Mouse (Mus musculus): Measurements from ENCODE around the gene Sugp2. TPM values are rescaled to one million over a fixed set of nuclear protein-coding genes. Genes with fewer than 3 reads are reported as not detected.

The Sugp2 gene
- polyA plus RNA-seq, 1 experiment = 31.6 TPM

DNA sequence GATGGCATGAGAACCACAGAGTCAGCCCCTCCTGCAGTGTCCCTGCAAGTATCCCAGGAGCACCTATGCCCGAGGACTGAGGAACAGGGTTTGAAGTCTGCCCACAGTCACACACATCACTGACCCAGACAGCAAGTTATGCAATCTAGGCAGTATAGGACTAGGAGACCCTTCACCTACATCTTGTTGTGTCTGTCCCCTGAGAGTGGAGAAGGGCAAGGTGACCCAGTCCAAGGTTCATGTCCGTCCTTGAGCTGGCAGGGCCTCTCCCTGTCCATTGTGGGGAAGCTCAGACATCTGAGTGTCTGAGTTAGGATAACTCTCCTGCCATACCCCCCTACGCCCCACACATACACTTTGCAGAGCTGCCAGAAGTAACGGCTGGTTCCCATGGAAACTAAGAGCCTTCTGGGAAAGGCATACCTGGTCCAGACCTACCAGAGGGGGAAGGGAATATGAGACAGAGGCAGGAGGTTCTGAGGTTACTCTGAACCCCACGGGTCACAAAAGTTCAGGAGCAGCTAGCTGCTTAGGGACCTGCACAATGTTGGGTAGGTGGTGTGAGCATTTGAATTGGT is 14.8 kb upstream of the Sugp2 start:
- H3K9me3 ChIP-seq = no peaks in the 10 kb centered on the region
- no peak overlapping the region for H3K4me3 ChIP-seq (replicated peaks)

DNA sequence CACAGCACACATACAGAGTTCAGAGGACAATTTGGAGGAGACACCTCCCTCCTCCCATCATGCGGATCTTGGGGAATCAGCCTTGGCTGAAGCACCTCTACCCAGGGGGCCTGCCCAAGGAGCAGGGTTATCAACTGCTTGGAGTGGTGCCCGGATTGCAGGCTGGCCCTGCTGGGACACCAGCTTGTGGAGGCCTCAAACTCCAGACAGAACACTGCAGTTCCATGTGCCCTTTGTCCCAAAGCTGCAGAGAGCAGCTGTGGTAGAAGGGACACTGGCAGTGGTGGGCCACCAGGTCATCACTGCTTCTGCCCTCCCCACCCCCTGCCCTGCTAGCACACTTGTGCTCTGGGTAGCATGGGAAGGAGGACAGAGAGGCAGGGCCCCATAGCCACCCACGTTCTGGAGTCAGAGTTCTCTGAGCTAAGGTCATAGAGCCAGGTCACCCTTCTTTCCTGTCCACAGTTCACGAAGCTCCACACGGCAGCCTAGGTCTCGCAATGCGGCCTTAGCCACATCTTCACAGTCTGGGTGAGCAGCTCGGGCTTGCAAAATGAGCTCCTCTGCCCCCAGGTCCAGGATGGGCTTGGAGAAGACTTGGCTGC is 13.7 kb upstream of the Sugp2 start:
- peaks cover 62% of the 10 kb centered on the region for H3K36me3 ChIP-seq (replicated peaks; ENCODE audit: low read length)
- TF ChIP-seq GATA1 (IDR thresholded peaks at IDR 0.05; ENCODE audit: borderline replicate concordance, low read length) (no peak), FLI1 (IDR thresholded peaks at IDR 0.05; ENCODE audit: low read length) (no peak)
- peaks cover 3% of the 10 kb centered on the region for H3K27me3 ChIP-seq (replicated peaks)
- no peak overlapping the region for H3K4me3 ChIP-seq (replicated peaks)
- H3K9me3 ChIP-seq = no peaks in the 10 kb centered on the region
- peaks cover 47% of the 10 kb centered on the region for H3K4me1 ChIP-seq

More for the DNA sequence above, 14.8 kb upstream of the Sugp2 start:
- H3K27me3 ChIP-seq (replicated peaks) = peaks cover 3% of the 10 kb centered on the region
- H3K4me1 ChIP-seq = peaks cover 54% of the 10 kb centered on the region
- H3K36me3 ChIP-seq (replicated peaks; ENCODE audit: low read length) = peaks cover 51% of the 10 kb centered on the region
- TF ChIP-seq FLI1 (IDR thresholded peaks at IDR 0.05; ENCODE audit: low read length) (no peak), GATA1 (IDR thresholded peaks at IDR 0.05; ENCODE audit: borderline replicate concordance, low read length) (no peak)

DNA sequence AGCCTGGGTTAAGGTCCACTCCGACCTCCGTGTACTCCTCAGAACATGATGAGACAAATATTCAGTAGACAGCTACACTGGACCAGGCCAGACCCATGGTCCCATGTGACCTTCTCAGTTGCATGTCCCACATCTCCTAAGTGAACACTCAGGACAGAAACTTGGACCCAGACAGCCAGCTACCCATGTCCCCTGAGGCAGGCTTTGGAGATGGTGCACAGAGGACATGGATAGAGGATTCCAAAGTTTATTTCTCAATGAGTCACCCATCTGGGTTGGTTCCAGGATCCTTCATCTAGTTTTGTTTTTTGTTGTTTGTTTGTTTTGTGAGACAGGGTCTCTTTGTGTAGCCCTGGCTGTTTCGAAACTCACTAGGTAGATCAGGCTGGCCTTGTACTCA is 13.1 kb upstream of the Sugp2 start:
- Histone ChIP-seq H3K9me3 (no peaks in the 10 kb centered on the region), H3K27me3 (replicated peaks) (peaks cover 3% of the 10 kb centered on the region), H3K4me1 (peaks cover 42% of the 10 kb centered on the region), H3K36me3 (replicated peaks; ENCODE audit: low read length) (peaks cover 68% of the 10 kb centered on the region), H3K4me3 (replicated peaks) (no peak overlapping the region)
- TF ChIP-seq FLI1 (IDR thresholded peaks at IDR 0.05; ENCODE audit: low read length) = no peak
- no peak for TF ChIP-seq GATA1 (IDR thresholded peaks at IDR 0.05; ENCODE audit: borderline replicate concordance, low read length)

DNA sequence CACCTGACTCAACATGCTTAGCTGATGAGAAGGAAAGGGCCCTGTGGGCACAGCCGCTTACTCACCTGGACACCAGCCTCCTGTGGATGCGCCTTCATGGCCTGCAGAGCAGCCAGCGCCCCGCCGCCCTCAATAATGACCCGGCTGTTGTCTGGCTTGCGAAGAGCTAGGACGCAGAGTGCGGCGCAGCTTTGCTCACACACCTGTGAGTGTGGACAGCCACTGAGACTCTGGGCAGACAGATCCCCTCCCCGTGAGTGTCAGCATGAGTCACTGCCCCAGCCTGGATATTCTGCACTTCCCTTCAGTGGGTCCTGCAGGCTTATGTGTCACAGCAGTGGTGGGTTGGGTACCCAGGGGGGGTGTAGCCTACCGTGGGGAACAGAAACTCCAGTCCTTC is 12.0 kb upstream of the Sugp2 start:
- peaks cover 72% of the 10 kb centered on the region for H3K36me3 ChIP-seq (replicated peaks; ENCODE audit: low read length)
- TF ChIP-seq GATA1 (IDR thresholded peaks at IDR 0.05; ENCODE audit: borderline replicate concordance, low read length) (no peak), FLI1 (IDR thresholded peaks at IDR 0.05; ENCODE audit: low read length) (no peak)

DNA sequence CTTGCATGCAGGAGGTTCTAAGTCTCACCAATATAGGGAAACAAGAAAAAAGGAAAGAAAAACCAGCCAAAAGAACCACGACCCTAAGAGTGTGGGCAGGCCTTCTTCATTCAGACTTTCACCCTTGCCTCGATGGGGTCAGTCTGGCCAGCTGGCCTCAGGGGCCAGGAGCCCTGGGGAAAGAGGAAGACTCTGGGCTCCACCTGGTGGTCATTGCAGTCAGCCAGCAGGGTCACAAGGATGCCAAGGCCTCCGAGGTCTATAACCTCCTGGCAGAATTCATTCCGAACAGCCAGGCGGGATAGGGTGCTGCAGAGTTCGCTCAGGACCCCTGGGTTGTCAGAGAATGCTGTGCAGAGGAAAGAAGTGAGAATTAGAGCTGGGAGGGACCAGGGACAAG is 10.7 kb upstream of the Sugp2 start:
- TF ChIP-seq FLI1 (IDR thresholded peaks at IDR 0.05; ENCODE audit: low read length) (no peak), GATA1 (IDR thresholded peaks at IDR 0.05; ENCODE audit: borderline replicate concordance, low read length) (no peak)
- peaks cover 85% of the 10 kb centered on the region for H3K36me3 ChIP-seq (replicated peaks; ENCODE audit: low read length)
- H3K27me3 ChIP-seq (replicated peaks) = peaks cover 3% of the 10 kb centered on the region

More for the DNA sequence above, 12.0 kb upstream of the Sugp2 start:
- Histone ChIP-seq H3K4me1 (peaks cover 30% of the 10 kb centered on the region), H3K9me3 (no peaks in the 10 kb centered on the region), H3K27me3 (replicated peaks) (peaks cover 3% of the 10 kb centered on the region), H3K4me3 (replicated peaks) (no peak overlapping the region)

DNA sequence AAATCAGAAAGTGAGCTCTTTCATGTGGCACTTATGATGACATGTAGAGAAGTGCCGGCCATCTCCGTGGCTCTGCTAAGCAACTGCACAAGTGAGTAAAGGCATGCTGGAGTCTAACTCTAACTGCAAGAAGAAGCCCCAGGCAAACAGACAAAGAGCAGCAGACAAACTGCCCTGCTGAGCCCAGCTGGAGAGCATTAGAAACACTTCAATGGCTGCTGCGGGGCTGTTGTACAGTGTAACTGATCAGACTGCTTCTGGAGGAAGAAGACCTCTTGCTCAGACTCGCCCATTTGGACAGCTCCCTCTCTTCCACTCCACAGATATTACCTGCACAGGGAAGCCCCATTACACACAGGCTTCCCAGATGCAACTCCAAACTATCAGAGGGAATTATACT is 6.0 kb upstream of the Sugp2 start:
- Histone ChIP-seq H3K9me3 (no peaks in the 10 kb centered on the region), H3K27me3 (replicated peaks) (no peaks in the 10 kb centered on the region), H3K36me3 (replicated peaks; ENCODE audit: low read length) (peaks cover 76% of the 10 kb centered on the region), H3K4me1 (peaks cover 39% of the 10 kb centered on the region), H3K4me3 (replicated peaks) (no peak overlapping the region)
- TF ChIP-seq FLI1 (IDR thresholded peaks at IDR 0.05; ENCODE audit: low read length) (no peak), GATA1 (IDR thresholded peaks at IDR 0.05; ENCODE audit: borderline replicate concordance, low read length) (no peak)

More for the DNA sequence above, 10.7 kb upstream of the Sugp2 start:
- no peaks in the 10 kb centered on the region for H3K9me3 ChIP-seq
- H3K4me3 ChIP-seq (replicated peaks) = no peak overlapping the region
- H3K4me1 ChIP-seq = peaks cover 29% of the 10 kb centered on the region

DNA sequence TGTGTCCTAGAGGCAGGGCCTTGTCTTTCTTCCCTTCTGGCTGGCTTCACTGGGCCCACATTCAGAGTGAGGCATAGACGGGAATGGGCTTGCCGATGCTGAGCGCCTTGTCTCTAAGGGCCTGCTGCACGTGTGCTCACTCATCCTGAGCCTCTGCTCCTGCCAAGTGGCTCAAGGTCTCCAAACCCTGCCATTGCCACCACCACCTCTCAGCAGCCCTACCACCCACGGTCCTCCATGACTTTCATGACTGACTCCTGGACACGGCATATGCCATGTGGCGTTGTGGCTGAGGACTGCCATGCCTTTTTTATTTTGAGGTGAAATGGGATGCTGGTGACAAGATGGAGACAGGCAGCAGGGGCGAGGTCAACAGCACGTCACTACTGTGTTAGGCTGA is 3.2 kb upstream of the Sugp2 start:
- Histone ChIP-seq H3K36me3 (replicated peaks; ENCODE audit: low read length) (peaks cover 47% of the 10 kb centered on the region), H3K27me3 (replicated peaks) (no peaks in the 10 kb centered on the region), H3K9me3 (no peaks in the 10 kb centered on the region), H3K4me1 (peaks cover 49% of the 10 kb centered on the region), H3K4me3 (replicated peaks) (peak overlapping the region; percentile 44)
- TF ChIP-seq FLI1 (IDR thresholded peaks at IDR 0.05; ENCODE audit: low read length) (no peak), GATA1 (IDR thresholded peaks at IDR 0.05; ENCODE audit: borderline replicate concordance, low read length) (no peak)

DNA sequence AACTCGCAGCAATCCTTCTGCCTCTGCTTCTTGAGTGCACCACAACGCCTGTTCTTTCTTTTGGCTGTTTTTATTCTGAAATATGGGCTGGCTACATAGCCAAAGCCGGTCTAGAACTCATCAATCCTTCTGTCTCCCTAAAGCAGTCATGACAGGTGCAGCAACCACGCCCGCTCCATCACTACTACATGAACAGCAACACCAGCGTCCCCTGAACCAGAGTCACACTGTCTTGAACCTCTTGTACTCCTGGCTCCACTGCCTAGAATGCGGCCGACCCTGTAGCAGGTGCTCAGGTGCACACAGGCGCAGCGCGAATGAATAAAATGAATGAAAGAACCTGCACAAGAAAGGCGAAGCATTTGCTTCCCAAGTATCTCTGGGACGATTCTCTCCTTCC is 420 bp upstream of the Sugp2 start:
- Histone ChIP-seq H3K27me3 (replicated peaks) (no peaks in the 10 kb centered on the region), H3K4me1 (peaks cover 70% of the 10 kb centered on the region), H3K9me3 (no peaks in the 10 kb centered on the region), H3K36me3 (replicated peaks; ENCODE audit: low read length) (peaks cover 54% of the 10 kb centered on the region), H3K4me3 (replicated peaks) (peak overlapping the region; percentile 99)
- TF ChIP-seq GATA1 (IDR thresholded peaks at IDR 0.05; ENCODE audit: borderline replicate concordance, low read length) (no peak), FLI1 (IDR thresholded peaks at IDR 0.05; ENCODE audit: low read length) (no peak)

DNA sequence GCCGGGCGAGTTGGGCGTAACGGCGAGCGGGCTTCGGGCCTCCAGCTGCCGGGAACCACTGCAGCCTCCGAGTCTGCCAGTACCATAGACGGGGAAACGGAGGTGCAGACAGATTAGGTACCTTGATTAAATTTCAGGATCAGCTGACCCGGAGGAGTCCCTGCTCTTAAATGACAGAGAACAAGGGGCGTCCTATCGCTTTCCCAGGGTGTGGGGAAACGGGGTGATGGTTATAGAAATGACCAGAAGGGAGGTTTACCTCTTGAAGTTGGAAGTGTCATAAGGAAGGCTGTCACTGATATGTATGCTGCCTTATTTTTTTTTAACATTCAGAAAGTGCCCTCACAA is 729 bp downstream of the Sugp2 start:
- peak overlapping the region; percentile 99 for H3K4me3 ChIP-seq (replicated peaks)
- H3K27me3 ChIP-seq (replicated peaks) = no peaks in the 10 kb centered on the region
- H3K4me1 ChIP-seq = peaks cover 75% of the 10 kb centered on the region
- peaks cover 52% of the 10 kb centered on the region for H3K36me3 ChIP-seq (replicated peaks; ENCODE audit: low read length)
- no peaks in the 10 kb centered on the region for H3K9me3 ChIP-seq
- TF ChIP-seq FLI1 (IDR thresholded peaks at IDR 0.05; ENCODE audit: low read length) (no peak), GATA1 (IDR thresholded peaks at IDR 0.05; ENCODE audit: borderline replicate concordance, low read length) (no peak)

DNA sequence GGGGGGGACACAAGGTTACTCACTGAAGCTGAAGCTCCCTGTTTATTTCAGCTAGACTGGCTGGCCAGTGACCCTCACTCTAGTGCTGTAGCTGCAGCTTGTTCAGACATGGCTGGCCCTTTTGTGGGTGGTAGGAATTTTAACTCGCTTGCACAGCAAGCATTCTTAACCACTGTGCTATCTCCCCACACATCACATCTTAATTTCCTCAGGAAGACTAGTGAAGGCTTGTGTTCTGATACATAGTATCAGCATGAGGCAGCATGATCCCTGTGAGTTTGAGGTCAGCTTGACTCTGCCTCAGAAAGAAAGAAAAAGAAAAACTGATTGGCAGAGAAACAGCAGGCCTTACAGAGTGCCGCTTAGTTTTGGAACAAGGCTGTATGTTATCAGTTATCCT is 3.8 kb downstream of the Sugp2 start:
- Histone ChIP-seq H3K9me3 (no peaks in the 10 kb centered on the region), H3K27me3 (replicated peaks) (no peaks in the 10 kb centered on the region), H3K4me1 (peaks cover 84% of the 10 kb centered on the region), H3K4me3 (replicated peaks) (peak overlapping the region; percentile 59), H3K36me3 (replicated peaks; ENCODE audit: low read length) (peaks cover 66% of the 10 kb centered on the region)
- no peak; the same call in 2 of the 3 replicates for TF ChIP-seq GATA1 (IDR thresholded peaks at IDR 0.05; ENCODE audit: borderline replicate concordance, low read length)
- TF ChIP-seq FLI1 (IDR thresholded peaks at IDR 0.05; ENCODE audit: low read length) = no peak
